Mouse (Mus musculus) liver, embryonic 11.5 days (tissue): ENCODE results near the gene Crtap. TPM values are rescaled to one million over a fixed set of nuclear protein-coding genes. Genes with fewer than 3 reads are reported as not detected.

Experiments
- ATAC-seq: fragments of 200-750 bp; cut with Nextera tagmentation; replicated peaks from 2 replicates; pipeline ENCODE4 v1.8.0; 2017; ENCODE audit warnings: moderate number of reproducible peaks, mild to moderate bottlenecking, moderate TSS enrichment, moderate library complexity; ENCODE audit not compliant: low FRiP score
- DNase-seq: peaks from one replicate; pipeline ENCODE4 v3.0.0-alpha.2; 2017; ENCODE audit warnings: low spot score
- H3K27ac ChIP-seq: fragments of 300-500 bp; sonication (generic); 2 replicates; pipeline ENCODE4 v1.5.1; 2014; ENCODE audit warnings: mild to moderate bottlenecking, low read depth, low read length, control low read depth
- H3K27me3 ChIP-seq: fragments of 300-500 bp; sonication (generic); replicated peaks from 2 replicates; pipeline ENCODE4 v1.6.1; 2014; ENCODE audit warnings: low read length, mixed read lengths; ENCODE audit not compliant: control insufficient read depth, insufficient read depth
- H3K36me3 ChIP-seq: fragments of 300-500 bp; sonication (generic); 2 replicates; pipeline ENCODE4 v1.6.1; 2014; ENCODE audit warnings: mild to moderate bottlenecking, low read length, moderate library complexity, mixed read lengths; ENCODE audit not compliant: control insufficient read depth, insufficient read depth
- H3K4me1 ChIP-seq: fragments of 300-500 bp; sonication (generic); replicated peaks from 2 replicates; pipeline ENCODE4 v1.6.1; 2014; ENCODE audit warnings: low read length, mixed read lengths; ENCODE audit not compliant: control insufficient read depth, insufficient read depth
- H3K4me2 ChIP-seq: fragments of 300-500 bp; sonication (generic); 2 replicates; pipeline ENCODE4 v1.6.1; 2014; ENCODE audit warnings: mild to moderate bottlenecking, control low read depth, moderate library complexity
- H3K4me3 ChIP-seq: fragments of 300-500 bp; sonication (generic); 2 replicates; pipeline ENCODE4 v1.5.1; 2014; ENCODE audit warnings: low read depth, low read length, control low read depth
- H3K9ac ChIP-seq: fragments of 300-500 bp; sonication (generic); 2 replicates; pipeline ENCODE4 v1.6.1; 2014; ENCODE audit warnings: low read depth, low read length, control low read depth
- H3K9me3 ChIP-seq: fragments of 300-500 bp; sonication (generic); 2 replicates; pipeline ENCODE4 v1.6.1; 2016; ENCODE audit warnings: low read length, inconsistent platforms, mixed read lengths; ENCODE audit not compliant: control insufficient read depth
- WGBS: fragments of 180-500 bp; shearing (Covaris S2); extraction: QIAGEN DNeasy Blood & Tissue Kit; methylation state at CpG from one replicate; pipeline ENCODE4 v1.1.7; 2014; 5-methylcytosine and 5-hydroxymethylcytosine counted together
- polyA plus RNA-seq: library from polyadenylated mRNA; unstranded; fragments of >200 nt; fragmentation: Nextera tagmentation; extraction: Ambion mirVana; gene quantifications from 2 replicates; pipeline ENCODE4 v1.2.1, GENCODE M21; 2014

Crtap gene
- polyA plus RNA-seq, 1 experiment from 2014 or later = 46.8 TPM

DNA sequence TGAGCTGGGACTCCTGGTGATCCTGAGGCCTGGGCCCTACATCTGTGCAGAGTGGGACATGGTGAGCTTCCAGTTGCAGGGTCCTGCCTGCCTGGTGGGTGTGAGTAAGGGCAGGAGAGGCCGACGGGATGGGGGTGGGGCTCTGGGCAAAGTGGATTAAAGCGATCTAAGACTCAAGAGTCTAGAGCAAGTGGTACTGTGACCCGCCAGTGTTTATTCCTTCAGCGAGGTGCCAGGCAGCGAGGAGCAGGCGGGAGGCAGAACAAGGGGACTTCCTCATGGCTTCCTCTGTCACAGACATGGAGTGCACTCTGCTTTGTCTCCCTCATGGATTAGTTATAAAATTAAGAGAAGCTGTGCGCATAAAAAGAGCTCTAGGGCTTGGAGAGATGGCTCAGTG is 30.0 kb upstream of the Crtap start:
- H3K4me3 ChIP-seq = no peak overlapping the region
- H3K36me3 ChIP-seq = peaks cover 5% of the 10 kb centered on the region
- WGBS = 79% methylated on average over 8 of the region's 8 CpGs
- H3K9me3 ChIP-seq = peaks cover 1% of the 10 kb centered on the region
- no peaks in the 10 kb centered on the region for H3K27me3 ChIP-seq
- no peaks in the 10 kb centered on the region for H3K4me1 ChIP-seq
- no peak for DNase-seq
- no peak overlapping the region for H3K4me2 ChIP-seq
- no peak for ATAC-seq
- no peak overlapping the region for H3K27ac ChIP-seq
- no peak overlapping the region for H3K9ac ChIP-seq

DNA sequence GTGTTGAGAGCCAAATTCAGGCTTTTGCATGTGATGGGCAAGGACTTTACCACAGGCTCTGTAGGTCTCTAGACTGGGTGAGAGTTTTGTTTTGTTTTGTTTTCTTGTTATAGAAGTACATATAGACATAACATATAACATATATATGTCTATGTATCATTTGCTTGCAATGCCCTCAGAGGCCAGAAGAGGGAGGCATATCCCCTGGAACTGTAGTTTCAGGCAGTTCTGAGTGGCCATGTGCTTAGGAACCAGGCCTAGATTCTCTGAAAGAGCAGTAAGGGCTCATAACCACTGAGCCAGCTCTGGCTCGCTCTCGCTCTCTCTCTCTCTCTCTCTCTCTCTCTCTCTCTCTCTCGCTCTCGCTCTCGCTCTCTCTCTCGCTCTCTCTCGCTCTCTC is 27.7 kb upstream of the Crtap start:
- H3K4me1 ChIP-seq = no peaks in the 10 kb centered on the region
- H3K27ac ChIP-seq = no peak overlapping the region
- no peaks in the 10 kb centered on the region for H3K27me3 ChIP-seq
- no peaks in the 10 kb centered on the region; the same call in 1 of the 2 replicates for H3K36me3 ChIP-seq
- H3K4me3 ChIP-seq = no peak overlapping the region
- H3K4me2 ChIP-seq = no peak overlapping the region
- 91% methylated on average over 7 of the region's 7 CpGs for WGBS
- H3K9me3 ChIP-seq = no peaks in the 10 kb centered on the region
- no peak overlapping the region for H3K9ac ChIP-seq
- peak; percentile 58 for DNase-seq
- ATAC-seq = peak; percentile 46

DNA sequence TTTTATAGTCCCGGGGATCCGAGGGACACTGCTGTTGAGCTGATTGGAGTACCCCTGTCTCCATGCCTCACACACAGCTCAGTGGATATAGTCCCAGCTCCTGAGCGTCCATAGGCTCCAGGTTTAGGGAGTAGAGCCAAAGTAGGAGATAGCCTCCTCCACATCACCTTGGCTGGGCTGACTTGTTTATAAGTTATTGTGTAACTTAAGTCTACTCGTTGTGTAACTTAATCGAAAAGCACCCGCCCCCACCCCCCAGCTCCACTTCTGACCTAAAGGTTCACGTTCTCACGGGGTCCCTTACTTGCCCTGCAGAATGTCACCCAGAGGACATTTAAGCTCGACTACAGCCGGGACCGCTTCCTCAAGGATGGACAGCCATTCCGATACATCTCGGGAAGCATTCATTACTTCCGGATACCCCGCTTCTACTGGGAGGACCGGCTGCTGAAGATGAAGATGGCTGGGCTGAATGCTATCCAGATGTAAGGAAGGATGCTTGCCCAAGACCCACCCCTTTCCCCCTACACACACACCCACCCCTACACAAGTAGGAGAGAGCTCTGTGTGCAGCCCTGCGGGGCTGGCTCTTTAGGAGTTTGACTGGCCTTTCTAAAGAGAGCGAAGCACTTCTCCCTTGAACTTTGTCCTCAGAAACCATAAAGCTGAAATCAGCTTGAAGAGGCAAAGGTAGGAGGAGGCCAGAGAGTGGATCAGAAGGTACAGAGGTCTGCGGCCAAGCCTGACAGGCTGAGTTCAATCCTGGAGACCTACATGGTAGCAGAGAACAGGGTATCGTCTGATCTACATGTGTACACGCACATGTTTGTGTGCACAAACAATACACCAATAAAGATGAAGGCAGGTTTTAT is 26.4 kb upstream of the Crtap start:
- no peak overlapping the region for H3K27ac ChIP-seq
- H3K4me1 ChIP-seq = no peaks in the 10 kb centered on the region
- no peak for DNase-seq
- WGBS = 87% methylated on average over 21 of the region's 21 CpGs
- H3K36me3 ChIP-seq = peaks cover 3% of the 10 kb centered on the region; the same call in 1 of the 2 replicates
- no peak overlapping the region for H3K4me2 ChIP-seq
- no peak overlapping the region for H3K4me3 ChIP-seq
- ATAC-seq = no peak
- H3K27me3 ChIP-seq = no peaks in the 10 kb centered on the region
- no peaks in the 10 kb centered on the region for H3K9me3 ChIP-seq
- H3K9ac ChIP-seq = no peak overlapping the region

- Histone ChIP-seq H3K27me3 (no peaks in the 10 kb centered on the region), H3K4me3 (no peak overlapping the region), H3K9ac (no peak overlapping the region), H3K4me1 (no peaks in the 10 kb centered on the region), H3K4me2 (no peak overlapping the region), H3K36me3 (peaks cover 8% of the 10 kb centered on the region), H3K27ac (no peak overlapping the region), H3K9me3 (no peaks in the 10 kb centered on the region)
- 21% methylated on average over 11 of the region's 11 CpGs for WGBS
- ATAC-seq (no peak; the same call in 1 of the 2 replicates), DNase-seq (peak; percentile 50)
These were observed 25.2 kb upstream of the Crtap start for GRCm38 (mm10) chr9:114415701-114416100.

DNA sequence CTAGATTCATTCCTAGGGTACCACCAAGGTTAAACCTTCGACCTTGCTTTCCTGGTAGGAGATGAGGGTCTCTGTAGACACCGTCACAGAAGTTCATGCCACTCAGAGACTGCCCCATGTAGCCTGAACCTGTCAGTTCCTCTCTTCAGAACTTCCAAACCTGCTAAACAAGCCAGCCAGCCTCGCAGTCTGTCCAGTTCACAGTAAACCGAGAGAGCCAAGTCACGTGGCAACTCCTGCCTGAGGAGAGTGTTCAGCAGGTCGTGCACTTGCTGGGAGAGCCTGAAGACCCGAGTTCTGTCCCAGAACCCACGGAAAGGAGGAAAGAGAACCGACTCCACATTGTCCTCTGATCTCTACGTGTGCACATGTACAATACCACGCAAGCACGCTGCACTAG is 23.4 kb upstream of the Crtap start:
- Histone ChIP-seq H3K9ac (no peak overlapping the region), H3K27ac (no peak overlapping the region), H3K36me3 (peaks cover 18% of the 10 kb centered on the region), H3K9me3 (no peaks in the 10 kb centered on the region), H3K4me2 (no peak overlapping the region), H3K4me3 (no peak overlapping the region), H3K27me3 (no peaks in the 10 kb centered on the region), H3K4me1 (no peaks in the 10 kb centered on the region)
- WGBS = 88% methylated on average over 12 of the region's 12 CpGs
- no peak for DNase-seq
- no peak for ATAC-seq

DNA sequence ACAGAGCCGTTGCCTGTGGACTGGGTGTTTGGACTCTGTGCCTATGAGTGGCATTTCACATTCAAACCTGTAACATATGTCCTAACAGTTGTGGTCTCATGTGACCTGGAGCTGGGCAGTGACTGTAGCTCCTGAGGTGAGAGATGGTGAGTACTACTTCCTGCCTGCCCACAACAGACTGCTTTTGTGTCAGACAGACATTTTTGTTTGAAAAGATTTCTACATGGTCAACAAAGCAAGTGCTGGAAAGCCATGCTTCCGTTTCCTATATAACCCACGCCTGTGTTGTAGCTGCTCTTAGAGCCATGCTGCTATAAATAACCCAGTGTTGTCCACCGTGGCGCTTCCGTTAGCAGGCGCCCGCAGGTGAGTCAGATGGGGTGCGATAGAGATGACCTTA is 21.9 kb upstream of the Crtap start:
- no peak overlapping the region for H3K9ac ChIP-seq
- WGBS = 91% methylated on average over 9 of the region's 9 CpGs
- H3K27me3 ChIP-seq = no peaks in the 10 kb centered on the region
- no peaks in the 10 kb centered on the region for H3K9me3 ChIP-seq
- no peak for DNase-seq
- no peak overlapping the region for H3K27ac ChIP-seq
- no peak overlapping the region for H3K4me2 ChIP-seq
- H3K4me1 ChIP-seq = no peaks in the 10 kb centered on the region
- peaks cover 23% of the 10 kb centered on the region for H3K36me3 ChIP-seq
- H3K4me3 ChIP-seq = no peak overlapping the region
- no peak for ATAC-seq

DNA sequence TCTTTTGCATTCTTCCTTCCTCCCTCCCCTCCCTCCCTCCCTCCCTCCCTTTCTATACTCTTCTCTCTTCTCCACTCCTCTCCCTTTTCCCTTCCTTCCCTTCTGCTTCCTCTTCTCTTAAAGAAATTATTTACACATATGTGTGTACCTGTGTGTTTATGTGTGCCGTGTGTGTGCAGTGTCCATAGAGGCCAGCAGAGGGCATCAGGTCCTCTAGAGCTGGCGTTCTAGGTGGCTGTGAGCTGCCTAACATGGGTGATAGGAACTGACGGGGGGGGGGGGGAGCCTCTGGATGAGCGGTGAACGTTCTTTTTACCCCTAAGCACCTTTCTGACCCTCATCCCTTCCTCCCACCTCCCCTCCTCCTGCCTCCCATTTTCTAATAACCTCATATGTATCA is 20.8 kb upstream of the Crtap start:
- Histone ChIP-seq H3K4me1 (no peaks in the 10 kb centered on the region), H3K4me2 (no peak overlapping the region), H3K9me3 (no peaks in the 10 kb centered on the region), H3K36me3 (peaks cover 29% of the 10 kb centered on the region), H3K27ac (no peak overlapping the region), H3K27me3 (no peaks in the 10 kb centered on the region), H3K9ac (no peak overlapping the region), H3K4me3 (no peak overlapping the region)
- no peak for ATAC-seq
- WGBS = 78% methylated on average over 5 of the region's 5 CpGs
- DNase-seq = no peak

GRCm38 (mm10) chr9:114410313-114410862 is 19.9 kb upstream of the Crtap start:
- H3K27ac ChIP-seq = no peak overlapping the region
- peaks cover 38% of the 10 kb centered on the region for H3K36me3 ChIP-seq
- 94% methylated on average over 11 of the region's 11 CpGs for WGBS
- no peaks in the 10 kb centered on the region for H3K27me3 ChIP-seq
- no peak overlapping the region for H3K4me3 ChIP-seq
- H3K4me2 ChIP-seq = no peak overlapping the region
- H3K9ac ChIP-seq = no peak overlapping the region
- DNase-seq (no peak), ATAC-seq (no peak)
- no peaks in the 10 kb centered on the region for H3K4me1 ChIP-seq
- no peaks in the 10 kb centered on the region for H3K9me3 ChIP-seq

DNA sequence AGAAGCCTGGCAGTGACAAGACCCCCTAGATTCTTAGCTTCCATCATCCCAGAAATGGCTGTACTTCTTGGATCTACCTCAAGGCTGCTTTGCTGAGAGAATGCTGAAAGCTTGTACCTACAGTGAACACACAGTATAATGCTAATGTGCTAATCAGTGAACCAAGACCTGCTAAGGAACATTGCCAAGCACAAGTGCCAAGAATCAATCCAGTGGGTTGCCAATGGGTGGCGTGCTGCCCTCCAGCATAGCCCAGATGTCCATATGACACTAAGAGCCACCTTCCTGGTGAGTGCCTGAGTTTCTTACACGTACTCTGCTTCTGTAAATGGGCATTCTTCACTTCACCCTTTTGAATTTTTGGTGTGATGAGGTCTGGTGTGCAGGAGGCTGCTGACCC is 17.2 kb upstream of the Crtap start:
- Histone ChIP-seq H3K4me2 (no peak overlapping the region), H3K36me3 (peaks cover 50% of the 10 kb centered on the region), H3K9me3 (no peaks in the 10 kb centered on the region), H3K4me1 (no peaks in the 10 kb centered on the region), H3K4me3 (no peak overlapping the region), H3K27ac (no peak overlapping the region), H3K27me3 (no peaks in the 10 kb centered on the region), H3K9ac (no peak overlapping the region)
- DNase-seq = no peak
- WGBS = 90% methylated on average over 2 of the region's 2 CpGs
- ATAC-seq = no peak
